ENCODE assay signal across 13 mouse cellular contexts in the genomic region with DNA sequence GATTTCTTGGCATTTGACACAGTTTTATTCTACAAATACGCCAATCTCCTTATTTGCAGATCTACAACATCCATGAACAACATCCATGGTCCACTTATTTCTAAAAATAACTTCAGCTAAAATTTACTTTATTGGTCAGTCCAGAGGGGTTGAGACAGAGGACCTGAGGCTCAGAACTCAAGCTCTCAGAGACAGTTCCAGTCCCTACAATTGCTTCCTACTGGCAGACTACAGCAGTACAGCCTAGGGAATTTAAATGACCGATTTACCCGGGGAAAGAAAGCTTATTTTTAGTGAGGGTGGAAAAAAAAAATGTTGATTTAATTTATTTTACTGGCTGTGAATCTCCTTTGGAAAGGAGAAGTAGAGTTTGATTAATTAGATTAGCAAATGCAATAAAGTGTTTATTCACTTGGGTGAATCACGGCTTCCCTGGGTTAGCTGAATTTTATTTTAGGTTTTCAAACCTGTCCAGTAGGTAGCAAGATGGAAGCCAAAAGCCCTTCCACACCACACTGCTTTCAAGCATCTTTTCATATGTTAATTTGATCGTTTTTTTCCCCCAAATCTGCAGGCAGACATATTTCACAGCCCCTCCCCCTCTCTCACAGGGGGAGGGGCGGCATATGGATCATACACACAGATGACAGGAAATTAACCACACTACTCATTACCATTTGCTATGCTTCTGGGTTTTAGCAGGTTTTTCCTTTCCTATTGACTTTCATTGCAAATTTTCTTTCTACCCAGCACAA.
A peak's percentile ranks its signal among the peaks of the same experiment; 100 is the strongest.
DNase-seq lines count a peak whose midpoint lies in the region; ATAC-seq lines count a peak whose summit lies in the region.
"Had no signal": no experiment of that assay in that cellular context is flagged by ENCODE, and none has a peak within 500 bp of the region (broad histone marks: within the 10 kb centered on the region; RNA-seq: fewer than 3 reads in every experiment).

No protein-coding gene starts in this region.

- no peaks in the 10 kb centered on the region for H3K9me3 ChIP-seq in neural tube, embryonic 11.5 days (ENCODE audit: control insufficient read depth, low read length)
- H3K9me3 ChIP-seq in forebrain, embryonic 11.5 days (ENCODE audit: control insufficient read depth, low read length), result no peaks in the 10 kb centered on the region

- H3K9ac ChIP-seq in neural tube, embryonic 11.5 days (ENCODE audit: low read length), result no peak overlapping the region
- no peak overlapping the region for H3K9ac ChIP-seq in forebrain, embryonic 11.5 days (ENCODE audit: low read length)

- no peak overlapping the region for H3K27ac ChIP-seq in neural tube, embryonic 11.5 days (ENCODE audit: low read depth, low read length)
- H3K27ac ChIP-seq in forebrain, embryonic 11.5 days (ENCODE audit: low read depth, low read length), result peak overlapping the region; percentile 79

- ATAC-seq in neural tube, embryonic 11.5 days (ENCODE audit: insufficient read depth, low FRiP score, low TSS enrichment), result peak; percentile 31; the same call in 1 of the 2 replicates
- ATAC-seq in forebrain, embryonic 11.5 days (replicated peaks; ENCODE audit: low FRiP score), result peak; percentile 49; the same call in 1 of the 2 replicates

- 27% methylated on average over 6 of the region's 6 CpGs for WGBS in neural tube, embryonic 11.5 days
- WGBS in forebrain, embryonic 11.5 days, result 40% methylated on average over 6 of the region's 6 CpGs

- no peak overlapping the region for H3K4me2 ChIP-seq in neural tube, embryonic 11.5 days (ENCODE audit: low read depth)
- peak overlapping the region; percentile 18; the same call in 1 of the 2 replicates for H3K4me2 ChIP-seq in forebrain, embryonic 11.5 days (ENCODE audit: low read depth, low read length, severe bottlenecking)

- no peak overlapping the region for H3K4me3 ChIP-seq in neural tube, embryonic 11.5 days (ENCODE audit: low read depth, low read length)
- no peak overlapping the region for H3K4me3 ChIP-seq in forebrain, embryonic 11.5 days (ENCODE audit: low read depth, low read length)

- no peaks in the 10 kb centered on the region for H3K27me3 ChIP-seq in neural tube, embryonic 11.5 days (ENCODE audit: control insufficient read depth, insufficient read depth, low read length)
- no peaks in the 10 kb centered on the region for H3K27me3 ChIP-seq in forebrain, embryonic 11.5 days (ENCODE audit: control insufficient read depth, insufficient read depth, low read length)

- peaks cover 26% of the 10 kb centered on the region for H3K4me1 ChIP-seq in neural tube, embryonic 11.5 days (ENCODE audit: control insufficient read depth, insufficient read depth, low read length)
- peaks cover 5% of the 10 kb centered on the region; the same call in 1 of the 2 replicates for H3K4me1 ChIP-seq in forebrain, embryonic 11.5 days (replicated peaks; ENCODE audit: control insufficient read depth, insufficient read depth, low read length)

- no peaks in the 10 kb centered on the region for H3K36me3 ChIP-seq in neural tube, embryonic 11.5 days (ENCODE audit: control insufficient read depth, insufficient read depth, low read length)
- no peaks in the 10 kb centered on the region for H3K36me3 ChIP-seq in forebrain, embryonic 11.5 days (ENCODE audit: control insufficient read depth, insufficient read depth, low read length)

- peak; percentile 62 for DNase-seq in neural tube, embryonic 11.5 days (ENCODE audit: low spot score)
- DNase-seq in neural tube, embryonic 10.5 days (ENCODE audit: extremely low spot score, low spot score), result no peak
- DNase-seq in forebrain, embryonic 11.5 days (ENCODE audit: low spot score), result no peak
- peak; percentile 69 for DNase-seq in mesoderm, embryonic 11.5 days (ENCODE audit: low read depth, low spot score)
- DNase-seq in retina, postnatal 1 day, result peak; percentile 58
- DNase-seq in urinary bladder, adult 18-20 months (ENCODE audit: low spot score in 2 of 2), result no peak
- DNase-seq in right cerebral cortex, adult 2 months (ENCODE audit: low spot score in 2 of 2), result no peak
- DNase-seq in spleen, adult 18-20 months, result no peak
- DNase-seq: adrenal gland, postnatal 14 days; cerebellum, adult 9-11 months; kidney, adult 2 months; right cerebral cortex, postnatal 4 days; thymus, adult 2 months had no signal

Comparison
In these comparisons a context has a peak if more than half of its experiments do, and no peak if none do; other contexts are left out.
1. DNase-seq: peak in neural tube, embryonic 11.5 days (single experiment), mesoderm, embryonic 11.5 days (single experiment) and retina, postnatal 1 day (single experiment); none in neural tube, embryonic 10.5 days (single experiment), forebrain, embryonic 11.5 days (single experiment), urinary bladder, adult 18-20 months (0 of 2), right cerebral cortex, adult 2 months (0 of 2) and spleen, adult 18-20 months (0 of 2).